Mouse (Mus musculus) fat pad, adult 2 months (tissue): ENCODE measurements around the gene Hmgcr.
A peak's percentile ranks its signal among the peaks of the same experiment; 100 is the strongest.
"Not testable (repeated sequence)": the region's sequence is repeated elsewhere in the genome, so short reads cannot be mapped to it uniquely, and the experiment has no call there.

Source experiments
- DNase-seq: peaks from one replicate; pipeline ENCODE4 v3.0.0-alpha.2; 2011; ENCODE audit warnings: low read depth, low spot score; ENCODE audit errors: extremely low read depth

Hmgcr gene

GRCm38 (mm10) chr13:96671078-96671905 lies 556 bp upstream of the Hmgcr start:
- peak; percentile 80 for DNase-seq

GRCm38 (mm10) chr13:96670019-96670405 lies 724 bp downstream of the Hmgcr start:
- DNase-seq: no peak

DNA sequence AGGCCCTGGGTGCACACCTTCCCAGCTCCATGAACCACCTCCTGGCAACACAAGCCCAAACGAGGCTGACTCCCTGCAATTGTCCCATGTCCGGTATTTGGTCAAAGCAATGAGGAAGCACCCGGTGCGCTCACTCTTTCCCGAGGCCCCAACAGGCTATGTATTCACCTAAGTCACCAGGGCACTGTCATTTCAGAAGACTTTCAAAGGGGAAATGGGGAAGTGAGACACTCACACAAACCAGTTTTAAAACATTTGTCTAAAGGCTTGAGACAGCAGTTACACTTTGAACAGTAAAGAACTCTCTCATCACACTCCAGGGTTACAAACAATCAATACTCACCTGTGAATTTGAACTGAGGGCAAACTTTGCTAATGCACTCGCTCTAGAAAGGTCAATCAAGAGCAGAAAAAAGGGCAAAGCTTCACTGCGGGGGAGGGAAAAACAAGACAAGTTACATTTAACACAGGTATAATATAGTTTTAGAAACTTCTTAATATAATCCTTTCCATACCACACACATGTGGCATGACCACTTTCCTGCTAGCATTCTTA lies 6.2 kb downstream of the Hmgcr start:
- DNase-seq: no peak

GRCm38 (mm10) chr13:96663120-96663519 lies 7.6 kb downstream of the Hmgcr start:
- DNase-seq: not testable (repeated sequence)

DNA sequence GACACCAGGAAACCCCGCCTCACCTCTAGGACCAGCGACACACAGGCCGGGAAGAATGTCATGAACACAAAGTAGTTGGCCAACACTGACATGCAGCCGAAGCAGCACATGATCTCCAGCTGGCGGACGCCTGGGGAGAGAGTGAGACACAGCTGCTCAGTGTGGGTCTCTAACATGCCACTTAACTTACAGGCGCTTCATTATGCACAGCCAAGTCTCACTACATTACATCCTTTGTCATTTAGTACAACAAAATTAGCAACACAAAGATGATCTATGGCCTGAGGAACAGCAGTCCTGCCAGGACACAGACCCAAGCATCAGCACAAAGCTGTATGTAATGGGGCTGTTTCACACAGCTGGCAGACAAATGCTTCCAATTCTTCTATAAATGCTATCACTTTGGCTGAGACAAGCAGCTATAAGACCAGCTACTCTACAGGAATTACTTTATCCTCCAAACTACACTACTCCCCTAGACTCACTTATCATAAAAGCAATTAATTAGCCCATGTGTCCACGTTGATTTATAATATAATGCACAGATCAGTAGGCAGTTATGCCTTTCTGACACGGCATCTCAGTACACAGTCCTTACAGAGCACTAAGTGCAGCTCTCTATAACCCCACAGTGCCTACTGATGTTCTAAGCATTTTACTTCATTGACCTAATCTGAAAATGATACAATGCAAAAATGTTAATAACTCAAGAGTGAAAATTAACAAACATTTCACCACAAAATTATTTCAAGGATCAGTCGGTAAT lies 10.5 kb downstream of the Hmgcr start:
- no peak for DNase-seq

DNA sequence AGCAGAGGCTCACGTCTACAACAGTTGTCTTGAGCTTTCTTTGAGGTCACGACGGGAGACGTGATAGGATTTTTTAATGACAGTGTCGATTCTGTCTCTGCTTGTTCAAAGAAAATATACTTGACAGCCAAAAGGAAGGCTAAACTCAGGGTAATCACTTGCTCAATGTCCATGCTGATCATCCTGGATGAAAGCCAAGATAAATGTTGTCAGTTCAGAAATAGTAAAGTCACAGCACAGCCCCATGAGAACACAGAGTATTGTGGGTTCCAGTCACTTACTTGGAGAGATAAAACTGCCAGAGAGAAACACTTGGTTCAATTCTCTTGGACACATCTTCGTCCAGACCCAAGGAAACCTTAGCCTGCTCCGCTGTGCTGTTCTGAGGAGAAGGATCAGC lies 11.8 kb downstream of the Hmgcr start:
- no peak for DNase-seq

DNA sequence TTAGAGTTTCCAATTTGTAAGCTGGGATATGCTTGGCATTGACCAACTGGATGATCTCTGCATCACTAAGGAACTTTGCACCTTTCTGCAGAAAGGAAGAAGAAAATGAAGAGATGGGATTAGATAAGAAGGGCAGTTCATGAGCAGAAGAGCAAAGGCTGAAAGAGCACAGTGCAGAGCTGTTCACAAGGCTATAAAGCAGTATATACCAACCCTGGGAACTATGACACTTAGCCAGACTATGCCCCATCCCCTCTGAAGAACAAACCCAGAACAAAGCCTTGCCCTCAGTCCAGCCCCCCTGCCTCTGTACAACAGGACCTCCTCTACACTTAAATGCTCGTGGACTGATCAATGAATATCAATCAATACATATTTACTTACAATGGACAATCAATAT lies 14.1 kb downstream of the Hmgcr start:
- no peak for DNase-seq

- no peak for DNase-seq
These were observed 17.7 kb downstream of the Hmgcr start for GRCm38 (mm10) chr13:96653041-96653440.

- DNase-seq: no peak
These were observed 24.9 kb downstream of the Hmgcr start for GRCm38 (mm10) chr13:96645822-96646221.

DNA sequence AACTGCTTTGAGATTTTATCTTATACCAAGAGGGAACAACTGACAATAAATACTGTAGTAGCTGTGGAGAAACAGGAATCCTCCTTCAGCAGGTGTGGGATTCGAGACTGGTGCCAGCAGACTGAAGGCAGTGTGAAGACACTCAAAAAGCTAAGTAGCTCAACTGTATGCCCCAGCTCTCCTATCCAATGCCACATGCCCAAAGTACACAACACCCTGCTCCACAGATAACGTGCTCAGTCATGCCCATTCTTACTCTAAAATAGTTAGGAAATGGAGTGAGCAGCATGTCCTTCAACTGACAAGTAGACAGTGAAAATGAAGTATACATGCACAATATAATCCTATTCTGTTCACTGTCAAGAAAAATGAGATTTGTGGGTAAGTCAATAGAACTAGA lies 26.6 kb downstream of the Hmgcr start:
- DNase-seq: peak; percentile 64

DNA sequence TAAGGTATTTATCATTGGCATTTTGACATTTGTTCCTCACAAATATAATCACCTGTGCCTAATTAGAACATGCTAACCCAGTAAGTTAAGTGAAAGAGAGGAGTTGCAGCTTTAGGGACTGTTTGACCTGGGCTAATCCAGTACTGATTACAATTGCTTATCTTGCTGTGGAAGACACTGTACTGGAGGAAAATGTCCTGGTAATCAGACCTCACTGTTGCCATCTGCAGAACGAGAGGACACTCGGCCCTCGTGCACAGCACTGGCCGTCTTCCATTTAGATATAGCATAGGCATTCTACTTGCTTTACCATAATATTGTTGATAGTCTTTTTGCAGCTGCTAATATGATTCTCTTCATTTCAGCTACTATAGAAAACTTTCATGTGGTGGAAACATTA lies 40.3 kb downstream of the Hmgcr start:
- no peak for DNase-seq

GRCm38 (mm10) chr13:96620891-96621290 lies 49.8 kb downstream of the Hmgcr start:
- no peak for DNase-seq

- no peak for DNase-seq
These were observed 56.1 kb downstream of the Hmgcr start for GRCm38 (mm10) chr13:96614615-96615014.

DNA sequence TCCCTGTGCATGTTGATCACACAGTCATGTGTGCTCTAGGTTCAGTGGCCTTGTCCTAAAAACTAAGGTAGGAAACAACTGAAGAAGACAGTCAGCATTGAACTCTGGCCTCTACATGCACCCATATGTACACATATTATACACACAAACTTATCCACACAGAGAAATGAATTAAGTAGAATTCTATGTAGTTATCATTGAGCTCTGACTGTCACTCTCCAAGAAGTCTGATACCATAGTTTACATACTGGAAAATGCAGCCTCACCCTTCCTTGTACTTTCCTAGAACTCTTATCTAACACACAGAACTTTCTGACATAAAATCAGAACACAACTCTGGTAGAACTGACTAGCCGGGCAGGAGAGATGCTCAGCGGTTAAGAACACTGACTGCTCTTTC lies 66.5 kb downstream of the Hmgcr start:
- no peak for DNase-seq

DNA sequence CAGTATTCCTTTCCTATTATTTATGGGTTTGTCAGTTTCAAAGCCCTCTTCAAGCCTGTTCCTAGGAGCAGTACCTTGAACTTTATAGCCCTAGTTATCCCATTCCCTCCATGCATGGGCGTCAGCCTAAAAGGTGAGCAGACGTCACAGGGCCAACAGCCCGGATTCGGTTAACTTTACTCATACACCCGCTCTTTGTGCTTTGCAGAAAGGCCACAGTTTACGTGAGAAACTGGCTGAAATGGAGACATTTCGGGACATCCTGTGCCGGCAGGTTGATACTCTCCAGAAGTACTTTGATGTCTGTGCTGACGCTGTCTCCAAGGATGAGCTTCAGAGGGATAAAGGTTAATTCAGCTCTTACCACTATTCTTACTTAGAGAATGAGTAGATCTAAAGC lies 71.6 kb downstream of the Hmgcr start:
- DNase-seq: no peak
